Mouse (Mus musculus) CH12.LX (cell line): ENCODE data around the gene Chchd6.

ENCODE experiments used
- BHLHE40 ChIP-seq: IDR thresholded peaks from 2 replicates; pipeline ENCODE4 v1.6.1; 2011; ENCODE audit warnings: mild to moderate bottlenecking, low read depth, low read length, improper control_type of control experiment
- CHD1 ChIP-seq: IDR thresholded peaks from 2 replicates; pipeline ENCODE4 v1.6.1; 2012; ENCODE audit warnings: low read depth, low read length, improper control_type of control experiment, inconsistent platforms
- CTCF ChIP-seq, 2 experiments: IDR thresholded peaks in 1 of 2; conservative IDR thresholded peaks in 1 of 2; 2 replicates each; pipeline ENCODE4 v1.5.1; 2011 to 2012; ENCODE audit warnings: low read depth in 2 of 2, low read length in 2 of 2, improper control_type of control experiment in 1 of 2, inconsistent platforms in 1 of 2, mild to moderate bottlenecking in 1 of 2, moderate library complexity in 1 of 2
- E2F4 ChIP-seq: IDR thresholded peaks from 2 replicates; pipeline ENCODE4 v1.6.1; 2011; ENCODE audit warnings: low read depth, low read length, improper control_type of control experiment; ENCODE audit not compliant: insufficient replicate concordance
- EP300 ChIP-seq: IDR thresholded peaks from 2 replicates; pipeline ENCODE4 v1.6.1; 2011; ENCODE audit warnings: low read length, improper control_type of control experiment
- HCFC1 ChIP-seq: IDR thresholded peaks from 2 replicates; pipeline ENCODE4 v1.6.1; 2012; ENCODE audit warnings: low read depth, mild to moderate bottlenecking, inconsistent platforms, low read length, improper control_type of control experiment
- MXI1 ChIP-seq: IDR thresholded peaks from 2 replicates; pipeline ENCODE4 v1.6.1; 2011; ENCODE audit warnings: mild to moderate bottlenecking, low read depth, low read length, improper control_type of control experiment
- POLR2AphosphoS2 ChIP-seq: IDR thresholded peaks from 2 replicates; pipeline ENCODE4 v1.6.1; 2011; ENCODE audit warnings: low read depth, low read length, improper control_type of control experiment
- RAD21 ChIP-seq: IDR thresholded peaks from 2 replicates; pipeline ENCODE4 v1.6.1; 2011; ENCODE audit warnings: low read depth, mild to moderate bottlenecking, low read length, improper control_type of control experiment, moderate library complexity
- SMC3 ChIP-seq: IDR thresholded peaks from 2 replicates; pipeline ENCODE4 v1.6.1; 2011; ENCODE audit warnings: low read depth, low read length, improper control_type of control experiment
- USF1 ChIP-seq: IDR thresholded peaks from 2 replicates; pipeline ENCODE4 v1.6.1; 2014; ENCODE audit warnings: low read depth, mild to moderate bottlenecking, inconsistent platforms, low read length, improper control_type of control experiment
- ZC3H11A ChIP-seq: IDR thresholded peaks from 2 replicates; pipeline ENCODE4 v1.6.1; 2012; ENCODE audit warnings: low read depth, mild to moderate bottlenecking, inconsistent platforms, low read length, improper control_type of control experiment
- ZMIZ1 ChIP-seq: IDR thresholded peaks from 2 replicates; pipeline ENCODE4 v1.6.1; 2012; ENCODE audit warnings: low read depth, mild to moderate bottlenecking, inconsistent platforms, low read length, improper control_type of control experiment

GRCm38 (mm10) chr6:89430749-89431148 lies 164.7 kb downstream of the Chchd6 start:
- no peak for TF ChIP-seq EP300
- TF ChIP-seq CTCF (conservative IDR thresholded peaks at IDR 0.05 in 1 of 2, IDR thresholded peaks at IDR 0.05 in 1 of 2; ENCODE audit: low read depth in 2 of 2, low read length in 2 of 2): no peak
- no peak for TF ChIP-seq MXI1
- TF ChIP-seq USF1: no peak
- TF ChIP-seq POLR2AphosphoS2: no peak
- TF ChIP-seq HCFC1: no peak
- no peak for TF ChIP-seq RAD21
- no peak for TF ChIP-seq SMC3
- no peak for TF ChIP-seq E2F4
- no peak for TF ChIP-seq CHD1
- no peak for TF ChIP-seq BHLHE40
- no peak for TF ChIP-seq ZC3H11A
- TF ChIP-seq ZMIZ1: no peak
